Mouse (Mus musculus) testis, adult 10 weeks (tissue): Measurements from ENCODE around the gene Fgd2. TPM values are rescaled to one million over a fixed set of nuclear protein-coding genes. Genes with fewer than 3 reads are reported as not detected.

Source experiments
- polyA plus RNA-seq: library from polyadenylated mRNA; stranded (reverse); fragments of 350-450 nt; fragmentation: Illumina TruSeq; extraction: RNeasy Lipid Tissue Mini Kit (QIAGEN cat#74804); gene quantifications from one replicate; pipeline ENCODE4 v1.2.3, GENCODE M21; 2014; ENCODE audit warnings: low read depth, low replicate concordance

Fgd2 gene
- polyA plus RNA-seq: 2.0 TPM

GRCm38 (mm10) chr17:29360761-29361221 lies at the start of gene Fgd2:
TSS of gene Fgd2 (plus strand) at chr17:29360914.

DNA sequence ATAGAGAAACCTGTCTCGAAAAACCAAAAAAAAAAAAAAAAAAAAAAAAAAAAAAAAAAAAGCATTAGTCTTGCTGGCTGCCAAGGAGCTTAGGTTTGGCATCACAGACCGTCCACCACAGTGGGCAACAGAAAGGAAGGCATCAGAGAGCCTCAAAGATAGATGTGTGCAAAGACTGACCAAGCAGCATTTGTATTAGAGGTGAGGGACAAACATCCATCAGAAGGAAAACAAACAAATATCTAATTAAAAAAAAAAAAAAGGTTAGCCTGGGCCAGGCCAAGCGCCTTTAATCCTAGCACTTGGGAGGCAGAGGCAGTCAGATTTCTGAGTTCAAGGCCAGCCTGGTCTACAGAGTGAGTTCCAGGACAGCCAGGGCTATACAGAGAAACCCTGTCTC lies 43.3 kb upstream of the Fgd2 start, which contains the start of gene Pi16:
Gene Pi16, plus strand, starts transcription at position 301 of the 400 bp plus-strand sequence.

GRCm38 (mm10) chr17:29347645-29348256 lies 13.0 kb upstream of the Fgd2 start, which contains the start of gene Mtch1:
TSS of gene Mtch1 (minus strand) at chr17:29347934.

Other genes starting within 250 kb of the Fgd2 start
- not detected for gene Rab44, start 246.8 kb upstream of the Fgd2 start, polyA plus RNA-seq
- 2.0 TPM for gene Cpne5, start 122.7 kb upstream of the Fgd2 start, polyA plus RNA-seq
- gene Ppil1, start 96.7 kb upstream of the Fgd2 start, polyA plus RNA-seq: 9.2 TPM
- 37.5 TPM for gene BC004004, start 92.1 kb upstream of the Fgd2 start, polyA plus RNA-seq
- 0.22 TPM for gene Pi16, start 43.2 kb upstream of the Fgd2 start, polyA plus RNA-seq
- 1.7 TPM for gene Mtch1, start 13.0 kb upstream of the Fgd2 start, polyA plus RNA-seq
- gene Pim1, start 129.8 kb downstream of the Fgd2 start, polyA plus RNA-seq: 23.0 TPM
- 1.3 TPM for gene Gm17657, start 188.7 kb downstream of the Fgd2 start, polyA plus RNA-seq
- gene Tbc1d22b, start 188.9 kb downstream of the Fgd2 start, polyA plus RNA-seq: 4.2 TPM
- 31.3 TPM for gene Tmem217, start 191.5 kb downstream of the Fgd2 start, polyA plus RNA-seq